Mouse (Mus musculus): ENCODE measurements around the gene Serpinb1c.
A peak's percentile ranks its signal among the peaks of the same experiment; 100 is the strongest.

DNA sequence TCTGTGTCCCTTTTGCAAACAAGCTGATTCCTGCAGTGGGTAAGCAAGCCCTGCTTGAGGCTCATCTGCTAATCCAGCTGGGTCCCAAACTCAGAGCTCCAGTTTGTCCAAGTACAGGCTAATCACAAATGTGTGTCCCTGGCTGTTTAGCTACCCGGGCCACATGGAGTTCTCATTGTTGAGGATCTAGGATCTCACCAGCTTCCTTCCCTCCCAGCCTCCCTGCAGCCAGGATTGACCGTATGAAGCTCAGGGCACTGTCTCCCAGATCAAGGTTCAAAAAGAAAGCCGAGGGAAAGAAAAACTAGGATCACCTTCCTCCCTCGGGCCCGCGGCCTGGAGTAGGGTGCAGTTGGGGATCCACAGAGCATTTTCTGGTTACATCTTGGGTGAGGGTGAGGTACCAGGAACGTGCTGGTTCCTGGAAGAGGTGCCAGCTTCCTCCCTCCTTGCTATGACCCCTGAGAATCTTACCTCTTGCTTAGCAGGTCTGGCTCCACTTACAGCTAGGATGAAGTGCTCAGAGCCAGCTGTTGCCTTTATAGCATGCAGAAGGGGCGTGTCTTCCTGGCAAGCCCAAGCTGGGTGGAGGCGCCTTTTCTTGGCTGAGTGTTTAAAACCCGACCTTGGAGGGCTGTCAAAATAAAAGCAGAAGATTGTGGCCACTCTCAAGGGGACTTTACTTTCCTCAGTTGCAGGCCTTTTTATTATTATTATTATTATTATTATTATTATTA is 47.2 kb downstream of the Serpinb1c start, which contains the start of gene Serpinb1a:
- peak; percentile 95 for TF ChIP-seq POLR2A (IDR thresholded peaks at IDR 0.05; ENCODE audit: low read depth, low read length)
- no peak for TF ChIP-seq CTCF (IDR thresholded peaks at IDR 0.05; ENCODE audit: extremely low read depth, insufficient read depth, insufficient read length, insufficient replicate concordance)
